Mouse (Mus musculus) ES-Bruce4 (cell line): Measurements from ENCODE around the gene BC024978. TPM values are rescaled to one million over a fixed set of nuclear protein-coding genes. Genes with fewer than 3 reads are reported as not detected.
A peak's percentile ranks its signal among the peaks of the same experiment; 100 is the strongest.

Experiments used
- H3K27ac ChIP-seq: 2 replicates; pipeline ENCODE4 v1.5.1; 2012; ENCODE audit warnings: low read length, inconsistent platforms; ENCODE audit not compliant: insufficient read depth
- H3K27me3 ChIP-seq: 2 replicates; pipeline ENCODE4 v1.6.1; 2012; ENCODE audit warnings: mild to moderate bottlenecking, low read length, inconsistent platforms; ENCODE audit not compliant: control insufficient read depth, poor library complexity, insufficient read depth, severe bottlenecking
- H3K36me3 ChIP-seq: 2 replicates; pipeline ENCODE4 v1.6.1; 2012; ENCODE audit warnings: inconsistent platforms, mild to moderate bottlenecking, low read length, moderate library complexity; ENCODE audit not compliant: control insufficient read depth, poor library complexity, insufficient read depth, severe bottlenecking
- H3K4me1 ChIP-seq: one replicate; pipeline ENCODE4 v1.8.1; 2011; ENCODE audit warnings: low read length; ENCODE audit not compliant: control insufficient read depth, insufficient read depth
- H3K4me3 ChIP-seq: 2 replicates; pipeline ENCODE4 v1.5.1; 2011; ENCODE audit warnings: low read depth, mild to moderate bottlenecking, low read length
- H3K9ac ChIP-seq: 2 replicates; pipeline ENCODE4 v1.6.1; 2012; ENCODE audit warnings: low read depth, mild to moderate bottlenecking, inconsistent platforms; ENCODE audit not compliant: poor library complexity, severe bottlenecking
- H3K9me3 ChIP-seq: replicated peaks from 2 replicates; pipeline ENCODE4 v1.6.1; 2012; ENCODE audit warnings: mild to moderate bottlenecking, low read length, inconsistent platforms; ENCODE audit not compliant: control insufficient read depth, poor library complexity, insufficient read depth, severe bottlenecking
- CTCF ChIP-seq: IDR thresholded peaks from one replicate; pipeline ENCODE4 v1.8.1; 2011; ENCODE audit warnings: low read depth, low read length
- EP300 ChIP-seq: IDR thresholded peaks from 2 replicates; pipeline ENCODE4 v1.6.1; 2011; ENCODE audit warnings: low read depth, low read length; ENCODE audit not compliant: insufficient read depth
- POLR2A ChIP-seq: IDR thresholded peaks from one replicate; pipeline ENCODE4 v1.8.1; 2011; ENCODE audit warnings: low read length; ENCODE audit not compliant: insufficient read depth
- polyA plus RNA-seq: library from polyadenylated mRNA; stranded (reverse); fragments of >200 nt; gene quantifications from 2 replicates; pipeline ENCODE4 v1.2.4, GENCODE M21; 2011; ENCODE audit warnings: low read depth; ENCODE audit not compliant: missing spikeins, insufficient read depth, insufficient read length

The BC024978 gene
- 10.9 and 12.6 TPM in 2 replicates for polyA plus RNA-seq

GRCm38 (mm10) chr7:27195681-27196611, at the start of gene BC024978, which contains the start of gene Snrpa:
Gene BC024978, plus strand, starts transcription at chr7:27195781.
Gene Snrpa, minus strand, starts transcription at chr7:27196271.
- H3K9ac ChIP-seq, result peak within 1 kb of the TSS; percentile 84
- H3K27ac ChIP-seq, result peak within 1 kb of the TSS; percentile 86
- TF ChIP-seq CTCF (no peak), EP300 (0 out of 2 replicates have a peak, but pooled peaks have one; percentile 48), POLR2A (peak; percentile 64)
- peak within 1 kb of the TSS; percentile 88 for H3K4me3 ChIP-seq
- peaks cover 37% of the 10 kb centered on the region for H3K36me3 ChIP-seq
- H3K27me3 ChIP-seq, result no peaks in the 10 kb centered on the region
- H3K9me3 ChIP-seq, result no peaks in the 10 kb centered on the region
- peaks cover 4% of the 10 kb centered on the region for H3K4me1 ChIP-seq

GRCm38 (mm10) chr7:27153205-27153764, 42.3 kb upstream of the BC024978 start, which contains the start of gene Cyp2t4:
Gene Cyp2t4, plus strand, starts transcription at chr7:27153714.
- no peak within 1 kb of the TSS for H3K4me3 ChIP-seq
- H3K4me1 ChIP-seq, result peaks cover 1% of the 10 kb centered on the region
- no peaks in the 10 kb centered on the region for H3K9me3 ChIP-seq
- no peaks in the 10 kb centered on the region for H3K27me3 ChIP-seq
- no peak within 1 kb of the TSS for H3K27ac ChIP-seq
- no peaks in the 10 kb centered on the region for H3K36me3 ChIP-seq
- TF ChIP-seq POLR2A (no peak), EP300 (no peak), CTCF (no peak)
- H3K9ac ChIP-seq, result no peak within 1 kb of the TSS

DNA sequence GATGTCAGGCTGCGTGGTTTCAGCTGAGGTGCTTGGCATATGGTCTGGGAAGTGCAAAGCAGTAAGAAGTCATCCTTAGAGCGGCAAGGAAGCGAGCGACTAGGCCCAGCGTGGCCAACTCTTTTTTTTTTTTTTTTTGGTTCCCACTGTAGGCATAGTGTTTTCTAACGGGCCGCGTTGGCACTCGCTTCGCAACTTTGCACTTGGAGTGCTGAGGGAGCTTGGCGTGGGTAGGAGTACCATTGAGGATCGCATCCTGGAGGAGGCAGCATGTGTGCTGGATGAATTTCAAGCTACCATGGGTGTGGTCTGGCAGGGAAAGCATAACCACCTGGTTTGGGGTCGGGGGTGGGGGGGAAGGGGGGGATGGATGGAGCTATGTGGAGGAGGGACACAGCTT, 39.6 kb upstream of the BC024978 start:
- Histone ChIP-seq H3K27me3 (no peaks in the 10 kb centered on the region), H3K4me1 (peaks cover 3% of the 10 kb centered on the region), H3K9ac (no peak overlapping the region), H3K9me3 (no peaks in the 10 kb centered on the region), H3K27ac (no peak overlapping the region), H3K4me3 (no peak overlapping the region), H3K36me3 (no peaks in the 10 kb centered on the region)
- TF ChIP-seq EP300 (no peak), POLR2A (no peak)

DNA sequence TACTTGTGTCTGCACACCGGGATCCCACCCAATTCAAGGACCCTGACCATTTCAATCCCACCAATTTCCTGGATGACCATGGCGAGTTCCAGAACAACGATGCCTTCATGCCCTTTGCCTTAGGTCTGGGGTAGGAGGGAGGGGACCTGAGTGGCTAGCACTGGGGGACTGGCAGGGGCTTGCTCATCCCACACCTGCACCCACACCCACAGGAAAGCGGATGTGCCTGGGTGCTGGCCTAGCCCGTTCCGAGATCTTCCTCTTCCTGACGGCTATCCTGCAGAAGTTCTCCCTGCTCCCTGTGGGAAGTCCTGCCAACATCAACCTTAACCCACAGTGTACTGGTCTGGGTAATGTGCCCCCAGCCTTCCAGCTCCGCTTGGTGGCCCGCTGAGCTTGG, 37.4 kb upstream of the BC024978 start:
- no peak overlapping the region for H3K4me3 ChIP-seq
- H3K27ac ChIP-seq, result no peak overlapping the region
- peaks cover 3% of the 10 kb centered on the region for H3K4me1 ChIP-seq
- no peaks in the 10 kb centered on the region for H3K9me3 ChIP-seq
- H3K27me3 ChIP-seq, result no peaks in the 10 kb centered on the region
- TF ChIP-seq CTCF (no peak), EP300 (no peak), POLR2A (no peak)
- H3K9ac ChIP-seq, result no peak overlapping the region
- H3K36me3 ChIP-seq, result no peaks in the 10 kb centered on the region

DNA sequence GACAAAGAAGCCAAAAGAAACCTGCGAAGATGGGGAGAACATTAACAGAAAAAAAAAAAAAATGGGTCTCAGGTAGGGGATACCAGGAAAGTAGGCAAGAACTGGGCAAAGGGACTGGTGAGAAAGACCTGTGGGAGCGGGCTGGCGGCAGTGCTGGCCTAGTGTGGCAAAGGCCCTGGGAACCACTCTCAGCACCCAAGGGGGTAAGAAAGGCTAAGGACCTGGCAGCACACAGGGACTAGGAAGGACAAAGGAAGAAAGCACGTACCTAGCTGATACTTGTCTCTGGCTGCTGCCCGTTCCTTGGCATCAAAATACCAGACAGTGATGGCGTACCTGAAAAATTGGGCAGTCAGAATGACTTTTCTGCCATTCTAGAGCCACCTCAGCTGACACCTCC, 36.3 kb upstream of the BC024978 start:
- Histone ChIP-seq H3K9ac (no peak overlapping the region), H3K36me3 (no peaks in the 10 kb centered on the region), H3K9me3 (no peaks in the 10 kb centered on the region), H3K27ac (no peak overlapping the region), H3K27me3 (no peaks in the 10 kb centered on the region), H3K4me1 (peaks cover 3% of the 10 kb centered on the region), H3K4me3 (no peak overlapping the region)
- TF ChIP-seq EP300, result no peak
- TF ChIP-seq POLR2A, result no peak
- no peak for TF ChIP-seq CTCF

DNA sequence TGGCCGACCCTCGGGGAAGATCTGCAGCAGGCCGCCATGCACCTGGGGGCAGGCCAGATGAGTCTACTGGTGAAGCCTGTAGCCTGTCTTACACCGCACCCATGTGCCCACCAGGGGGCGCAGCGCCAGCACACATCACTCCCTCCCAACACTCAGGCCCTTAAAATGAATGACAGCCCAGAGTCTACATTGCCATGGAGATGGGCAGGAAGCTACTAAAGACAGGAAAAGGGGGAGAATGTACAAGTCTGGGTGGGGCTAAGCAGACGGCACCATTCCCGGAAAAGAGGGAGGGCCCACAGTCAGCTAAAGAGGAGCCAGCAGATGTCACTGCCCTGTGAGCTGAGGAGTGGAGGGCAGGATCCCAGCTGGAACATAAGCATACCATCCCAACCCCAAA, 35.7 kb upstream of the BC024978 start:
- Histone ChIP-seq H3K9ac (no peak overlapping the region), H3K36me3 (no peaks in the 10 kb centered on the region), H3K4me1 (peaks cover 3% of the 10 kb centered on the region), H3K4me3 (no peak overlapping the region), H3K27ac (peak overlapping the region; percentile 18; the same call in 1 of the 2 replicates), H3K27me3 (no peaks in the 10 kb centered on the region), H3K9me3 (no peaks in the 10 kb centered on the region)
- 0 out of 2 replicates have a peak, but pooled peaks have one; percentile 5 for TF ChIP-seq EP300
- no peak for TF ChIP-seq POLR2A
- peak; percentile 97 for TF ChIP-seq CTCF
